Mouse (Mus musculus) thymus, adult 2 months (tissue): ENCODE results near the gene Irx4.

Experiments
- CTCF ChIP-seq: fragments of 200-500 bp; IDR thresholded peaks from 2 replicates; pipeline ENCODE4 v1.5.1; 2012; ENCODE audit warnings: mild to moderate bottlenecking, control low read depth, low read length, moderate library complexity, borderline replicate concordance; ENCODE audit not compliant: control insufficient read depth, poor library complexity, insufficient read depth; ENCODE audit errors: extremely low read depth
- POLR2A ChIP-seq: fragments of 200-500 bp; IDR thresholded peaks from 2 replicates; pipeline ENCODE4 v1.6.1; 2012; ENCODE audit warnings: mild to moderate bottlenecking, low read length, control low read depth, moderate library complexity; ENCODE audit not compliant: control insufficient read depth, poor library complexity, insufficient read depth; ENCODE audit errors: extremely low read depth

- TF ChIP-seq CTCF, result no peak
- no peak for TF ChIP-seq POLR2A
Measured at GRCm38 (mm10) chr13:73305398-73306084, 45.3 kb downstream of the Irx4 start.
